Mouse (Mus musculus): ENCODE data around the gene Sfn.

Sfn gene

DNA sequence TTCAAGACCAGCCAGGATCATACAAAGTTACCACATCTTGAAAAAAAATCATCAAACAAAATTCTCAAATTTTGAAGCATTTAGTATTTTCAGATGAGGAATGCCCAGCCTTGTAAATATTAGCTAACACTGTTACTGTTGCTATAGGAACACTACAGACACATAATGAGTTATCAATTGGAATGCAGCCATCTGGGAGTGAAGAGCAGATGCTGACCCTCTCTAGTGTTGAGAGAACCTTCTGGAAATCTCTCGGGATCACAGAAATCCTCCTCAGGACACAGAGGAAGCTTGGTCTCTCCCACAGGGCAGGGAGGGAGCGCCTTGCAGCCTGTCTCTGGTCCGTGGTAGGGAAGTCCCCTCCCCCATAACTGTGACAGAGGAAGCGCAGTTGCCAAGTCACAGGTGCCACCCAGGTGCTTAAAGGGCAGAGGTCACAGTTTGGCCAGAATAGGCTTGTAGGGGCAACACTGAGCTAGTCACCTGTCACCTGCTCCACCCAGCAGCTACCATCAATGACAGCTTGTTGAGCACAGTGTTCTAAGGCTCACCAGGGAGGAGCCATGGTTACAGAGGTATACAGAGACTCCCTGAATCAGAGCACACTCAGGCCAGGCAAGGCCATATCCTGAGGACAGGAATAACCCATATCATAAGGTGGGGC, 17.6 kb upstream of the Sfn start:
- DNase-seq (ENCODE audit: low spot score in 2 of 2): no peak

DNA sequence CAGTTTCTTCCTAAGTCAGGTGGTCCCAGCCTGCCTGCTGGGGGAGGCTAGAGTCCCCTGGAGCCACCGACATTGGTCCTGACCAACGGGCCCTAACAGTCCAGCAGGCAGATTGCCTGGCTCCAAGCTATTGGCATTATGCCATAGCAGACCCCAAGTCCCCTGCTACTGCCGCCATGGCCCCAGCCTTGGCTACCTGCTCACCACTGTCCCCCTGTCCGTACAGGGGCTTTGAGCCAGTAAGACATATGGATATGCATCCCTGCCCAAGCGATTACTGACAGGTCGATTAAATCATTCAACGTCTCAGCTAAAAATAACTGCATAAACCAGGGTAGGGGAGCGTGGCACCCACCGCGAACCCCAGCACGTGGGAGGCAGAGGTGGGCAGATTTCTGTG, 16.0 kb upstream of the Sfn start:
- no peak for DNase-seq (ENCODE audit: low spot score in 2 of 2)

DNA sequence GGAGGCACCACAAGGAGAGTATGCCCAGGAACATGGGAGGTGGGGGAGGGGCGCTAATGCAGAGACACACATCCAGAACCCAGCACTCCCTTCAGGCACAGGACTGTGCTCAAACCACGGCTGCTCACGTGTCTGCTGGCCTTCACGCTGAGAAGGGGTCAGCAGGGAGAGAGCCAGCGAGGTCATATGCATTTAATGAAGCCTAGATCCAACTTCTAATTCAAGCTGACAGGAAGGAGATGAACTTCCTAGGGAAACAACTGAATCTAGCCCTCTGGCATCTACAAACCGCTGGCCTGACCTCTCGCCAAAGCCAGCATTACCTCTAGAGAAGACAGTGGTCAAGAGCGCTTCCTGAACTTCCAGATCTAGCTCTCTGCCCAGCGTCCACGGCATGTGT, 13.4 kb upstream of the Sfn start:
- DNase-seq (ENCODE audit: low spot score in 2 of 2): no peak

DNA sequence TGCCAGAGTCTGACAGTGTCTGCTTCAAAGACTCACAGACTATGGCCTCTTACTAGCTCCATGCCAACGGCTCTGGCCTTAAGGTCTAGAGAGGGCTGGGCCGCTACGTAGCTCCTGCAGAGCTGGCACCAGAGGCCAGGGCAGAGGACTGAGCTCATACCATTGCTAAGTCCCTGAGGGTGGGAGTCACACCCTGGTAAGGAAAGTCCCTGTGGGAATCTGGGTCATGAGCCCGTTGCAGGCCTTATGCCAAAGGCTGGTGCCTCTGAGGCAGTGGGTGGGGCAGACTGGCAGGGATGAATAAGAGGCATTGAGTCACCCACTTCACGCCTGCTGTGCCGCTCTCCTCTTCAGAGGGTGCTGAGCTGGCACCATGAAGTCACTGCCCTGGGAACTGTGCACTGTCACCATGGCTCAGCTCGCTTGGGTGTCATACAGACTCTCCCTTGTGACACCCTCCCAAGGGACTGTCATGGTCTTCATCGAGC, 12.3 kb upstream of the Sfn start:
- peak; percentile 77 to 82 for DNase-seq (ENCODE audit: low spot score in 2 of 2)

DNA sequence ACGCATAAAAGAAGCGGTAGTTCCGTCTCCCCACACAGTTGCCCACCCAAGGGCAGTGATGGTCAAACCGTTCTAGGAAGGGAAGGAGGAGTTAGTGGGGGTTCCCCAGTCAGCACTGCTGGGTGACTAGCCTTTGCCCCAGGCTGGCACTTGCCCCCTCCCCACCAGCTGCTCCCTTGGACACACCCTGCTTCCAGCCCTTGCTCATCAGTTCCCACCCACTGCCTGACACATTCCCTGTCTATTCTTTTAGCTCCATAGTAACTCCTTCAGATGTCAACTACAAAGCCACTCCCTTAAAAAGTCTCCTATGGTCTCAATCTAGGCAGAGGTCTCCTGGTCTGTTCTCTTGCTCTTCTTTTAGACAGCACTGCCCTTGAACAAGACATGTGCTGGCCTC, 11.9 kb upstream of the Sfn start:
- DNase-seq (ENCODE audit: low spot score in 2 of 2): no peak

DNA sequence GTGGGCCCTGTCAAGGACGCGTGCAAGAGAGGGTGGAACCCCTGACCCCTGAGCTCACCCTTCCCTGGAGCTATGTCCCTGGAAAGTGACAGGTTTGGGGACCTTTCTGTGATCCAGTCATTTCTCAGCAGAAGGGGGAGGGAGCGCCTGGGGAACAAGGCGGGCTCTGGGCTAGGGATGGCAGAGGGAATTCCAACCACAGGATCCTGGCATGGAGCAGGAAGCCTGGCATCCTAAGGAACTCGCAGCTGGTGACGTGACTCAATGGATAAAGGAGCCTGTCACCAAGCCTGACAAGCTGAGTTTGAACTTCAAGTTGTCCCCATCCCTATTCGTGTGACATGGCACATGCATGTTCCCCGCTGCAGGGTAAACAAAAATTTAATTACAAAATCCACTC, 11.1 kb upstream of the Sfn start:
- no peak for DNase-seq (ENCODE audit: low spot score in 2 of 2)

DNA sequence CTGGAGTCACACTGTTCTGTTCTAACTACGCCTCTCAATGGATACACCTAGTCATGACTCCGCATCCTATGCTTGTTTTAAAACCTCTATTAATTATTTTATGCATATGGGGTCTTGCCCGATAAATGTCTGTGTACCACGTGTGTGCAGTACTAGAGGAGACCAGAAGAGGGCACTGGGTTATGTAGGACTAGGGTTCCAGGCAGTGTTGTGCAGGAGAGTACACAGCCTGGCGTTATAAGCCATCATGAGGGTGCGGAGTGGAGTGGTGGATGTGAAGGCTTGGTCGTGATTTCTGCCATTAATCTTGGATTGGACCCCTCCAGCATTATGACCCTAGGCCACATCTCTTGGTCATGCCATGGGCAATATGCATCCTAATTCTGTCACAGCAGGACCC, 10.4 kb upstream of the Sfn start:
- no peak for DNase-seq (ENCODE audit: low spot score in 2 of 2)

DNA sequence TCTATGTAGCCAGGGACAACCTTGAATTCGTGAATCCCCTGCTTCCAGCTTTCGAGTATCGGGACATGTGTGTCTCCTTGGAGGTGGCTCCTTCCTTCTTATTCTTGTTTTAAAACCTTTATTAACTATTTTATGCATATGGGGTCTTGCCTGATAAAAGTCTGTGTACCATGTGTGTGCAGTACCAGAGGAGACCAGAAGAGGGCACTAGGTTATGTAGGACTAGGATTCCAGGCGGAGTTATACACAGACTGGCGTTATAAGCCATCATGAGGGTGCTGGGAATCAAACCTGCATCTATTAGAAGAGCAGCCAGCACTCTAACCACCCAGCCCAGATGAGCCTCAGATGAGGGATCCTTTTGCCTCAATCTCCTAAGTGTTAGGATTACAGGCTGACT, 9.8 kb upstream of the Sfn start:
- DNase-seq (ENCODE audit: low spot score in 2 of 2): no peak

DNA sequence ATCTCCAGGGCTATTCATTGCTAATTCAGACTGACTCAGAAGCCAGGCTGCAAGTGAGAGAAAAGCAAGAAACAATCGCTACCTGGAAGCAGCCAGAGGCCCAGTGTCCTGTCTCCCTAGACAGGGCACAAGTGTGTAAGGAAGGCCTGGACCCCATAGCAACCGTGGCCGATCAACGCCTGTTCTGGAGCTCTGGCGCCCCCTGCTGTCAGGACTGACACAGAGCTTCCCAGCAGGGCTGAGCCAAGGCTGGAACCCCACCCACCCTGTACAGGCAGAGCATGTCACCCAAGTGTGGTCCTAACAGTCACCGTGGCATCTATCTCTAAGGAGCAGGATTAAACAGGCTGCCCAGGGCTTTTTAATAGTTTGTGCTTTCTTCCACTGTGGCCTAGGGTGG, 7.8 kb upstream of the Sfn start:
- peak; percentile 76 to 78 for DNase-seq (ENCODE audit: low spot score in 2 of 2)

DNA sequence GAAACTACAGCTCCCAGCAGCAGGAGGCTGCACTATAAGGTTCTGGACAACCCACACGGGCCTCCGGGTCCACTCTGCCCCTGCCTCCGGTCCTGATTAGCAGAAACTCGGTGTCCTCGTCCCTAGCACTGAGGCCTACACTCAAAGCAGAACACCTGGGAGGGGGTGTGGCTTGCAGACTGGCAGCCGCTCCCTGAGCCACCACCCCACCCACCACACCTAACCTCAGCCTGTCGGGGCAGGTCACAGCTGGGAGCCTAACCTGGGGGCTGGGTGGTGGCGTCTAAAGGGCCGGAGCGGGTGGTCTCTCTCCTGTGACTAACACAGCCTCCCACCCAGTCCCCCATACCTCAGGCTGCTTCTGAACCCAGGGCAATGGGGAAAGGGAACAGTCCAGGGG, 5.3 kb upstream of the Sfn start:
- DNase-seq (ENCODE audit: low spot score in 2 of 2): no peak

DNA sequence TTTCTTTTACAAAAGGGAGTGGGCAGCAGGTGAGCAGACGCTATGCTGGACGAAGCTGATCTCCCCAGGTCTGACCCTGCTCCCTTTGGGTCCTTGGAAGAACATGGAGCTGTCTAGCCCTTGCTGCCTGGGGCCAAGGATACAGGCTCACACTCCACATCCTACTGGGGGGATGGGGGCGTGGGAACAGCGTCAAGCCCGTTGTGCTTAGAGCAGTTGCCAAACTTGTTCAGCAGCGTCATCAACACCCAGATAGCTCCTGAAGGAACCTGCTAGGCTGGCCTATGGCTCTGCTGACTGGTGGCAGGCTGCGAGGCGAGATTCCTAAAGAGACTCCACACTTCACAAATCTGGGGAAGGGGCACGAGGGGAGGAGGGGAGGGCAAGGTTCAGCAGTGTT, 3.4 kb upstream of the Sfn start:
- DNase-seq (ENCODE audit: low spot score in 2 of 2): no peak

DNA sequence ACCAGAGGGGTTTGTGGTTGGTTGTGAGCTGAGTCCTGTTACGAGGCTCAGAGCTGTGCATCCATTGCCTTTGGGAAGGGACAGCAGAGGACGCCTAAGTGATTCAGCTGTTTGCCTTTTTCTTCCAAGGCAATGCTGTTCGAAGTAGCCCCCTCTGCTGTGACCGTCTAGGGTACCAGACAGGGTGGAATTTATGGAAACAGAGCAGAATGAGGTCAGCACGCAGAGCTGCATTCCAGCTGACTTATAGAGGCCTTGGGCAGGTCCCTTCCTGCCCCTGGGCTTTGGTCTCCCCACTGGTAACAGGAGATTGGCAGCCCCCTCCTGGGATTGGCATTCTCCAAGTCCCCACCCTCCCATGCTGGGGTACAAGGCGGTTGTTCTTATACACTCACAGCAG, 2.9 kb upstream of the Sfn start:
- no peak for DNase-seq (ENCODE audit: low spot score in 2 of 2)

DNA sequence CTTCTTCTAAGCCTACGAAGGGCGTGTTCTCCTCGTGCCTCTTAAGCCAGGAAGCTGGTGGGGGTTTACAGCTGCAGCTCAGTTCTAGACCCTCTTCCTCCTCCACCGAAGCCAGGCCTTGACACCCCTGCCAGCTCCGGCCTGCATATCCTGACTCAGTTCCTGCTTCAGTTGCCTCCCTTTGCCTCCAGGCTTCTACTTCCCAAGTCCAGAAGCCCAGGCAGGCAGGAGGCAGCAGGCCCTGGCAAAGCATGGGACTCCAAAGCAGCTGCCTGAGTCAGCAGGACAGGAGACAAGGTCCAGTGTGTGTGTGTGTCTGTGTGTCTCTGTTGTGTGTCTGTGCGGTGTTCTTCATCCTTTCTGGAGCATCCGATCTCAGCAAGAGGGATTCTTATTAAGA, 2.2 kb upstream of the Sfn start:
- no peak for DNase-seq (ENCODE audit: low spot score in 2 of 2)

DNA sequence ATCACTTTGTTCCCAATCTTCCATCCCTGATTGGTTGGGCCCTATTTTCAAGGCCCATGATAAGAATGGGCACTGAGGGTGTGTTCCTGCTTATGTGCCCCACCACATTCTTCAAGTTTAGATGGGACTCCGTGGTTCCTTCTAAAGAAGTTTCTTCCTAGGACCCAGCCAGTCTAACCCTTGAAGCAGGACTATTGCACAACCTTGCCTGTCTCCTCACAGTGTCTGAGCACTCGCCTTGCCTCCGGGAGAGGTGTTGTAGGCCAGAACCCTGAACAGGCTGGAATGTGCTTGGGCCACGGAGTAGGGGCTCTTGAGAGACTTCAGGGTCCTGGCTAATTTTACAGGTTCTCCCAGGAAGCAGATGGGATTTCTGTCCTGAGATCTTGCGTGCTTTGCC, 1.1 kb upstream of the Sfn start:
- no peak for DNase-seq (ENCODE audit: low spot score in 2 of 2)

DNA sequence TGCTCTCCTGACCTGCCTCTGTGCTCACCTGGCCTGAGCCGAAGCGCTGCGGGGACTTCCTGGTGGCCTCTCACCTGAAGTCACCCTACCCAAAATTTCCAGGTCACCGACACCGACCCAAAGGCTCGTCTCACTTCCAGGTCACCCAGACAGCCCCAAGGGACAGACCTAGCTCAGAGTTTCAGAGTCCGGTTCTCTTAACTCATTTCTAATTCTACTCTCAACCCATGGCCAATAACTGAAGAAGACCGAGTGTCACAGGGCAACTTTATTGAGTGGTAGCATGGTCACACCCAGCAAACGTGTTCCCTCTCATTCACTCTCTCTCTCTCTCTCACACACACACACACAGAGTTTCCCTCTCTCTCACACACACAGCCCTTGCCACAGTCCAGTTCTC, 1.7 kb downstream of the Sfn start:
- no peak for DNase-seq (ENCODE audit: low spot score in 2 of 2)

DNA sequence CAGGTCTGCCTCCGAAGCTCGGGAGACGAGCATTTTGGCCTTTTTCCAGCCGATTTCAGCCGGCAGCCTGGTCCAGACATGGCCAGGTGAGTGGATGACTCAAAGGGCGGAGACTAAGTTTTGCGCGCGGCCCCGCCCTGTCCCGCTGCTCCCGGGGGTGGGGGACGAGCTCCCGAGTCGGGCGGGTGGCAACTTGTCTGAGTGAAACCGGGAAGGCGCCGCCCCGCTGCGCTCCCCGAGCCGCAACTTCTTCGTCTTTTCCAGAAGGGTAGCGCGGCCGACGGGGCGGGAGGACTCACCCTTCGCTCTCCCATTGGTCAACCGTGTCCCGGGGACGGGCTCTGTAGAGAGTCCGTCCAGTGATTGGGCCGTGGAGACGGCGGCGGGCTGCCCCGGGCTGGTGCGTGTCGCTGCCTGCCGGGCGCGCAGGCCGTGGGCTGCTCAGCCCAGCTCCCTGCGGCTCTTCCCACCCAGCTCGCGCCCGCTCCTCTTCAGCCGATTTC, 2.3 kb downstream of the Sfn start:
- DNase-seq (ENCODE audit: low spot score in 2 of 2): peak; percentile 80 to 81

DNA sequence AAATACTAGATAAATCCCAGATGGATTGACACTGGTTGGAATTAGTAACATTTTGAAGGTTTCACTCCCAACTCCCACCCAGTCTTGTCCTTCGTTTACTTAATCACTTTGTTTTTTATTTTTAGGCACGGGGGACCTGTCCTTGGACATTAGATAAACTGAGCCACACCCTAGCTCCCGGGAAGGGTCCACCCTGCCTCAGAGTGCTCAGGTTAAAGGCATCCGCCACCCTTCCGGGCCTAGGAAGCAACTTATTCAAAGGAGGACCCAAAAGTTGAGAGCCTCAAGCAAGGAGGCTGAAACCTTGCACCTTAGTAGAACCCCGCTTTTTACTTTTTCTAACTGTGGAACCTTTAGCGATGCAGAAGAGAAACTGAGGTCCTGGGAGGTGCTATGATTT, 2.9 kb downstream of the Sfn start:
- DNase-seq (ENCODE audit: low spot score in 2 of 2): no peak

DNA sequence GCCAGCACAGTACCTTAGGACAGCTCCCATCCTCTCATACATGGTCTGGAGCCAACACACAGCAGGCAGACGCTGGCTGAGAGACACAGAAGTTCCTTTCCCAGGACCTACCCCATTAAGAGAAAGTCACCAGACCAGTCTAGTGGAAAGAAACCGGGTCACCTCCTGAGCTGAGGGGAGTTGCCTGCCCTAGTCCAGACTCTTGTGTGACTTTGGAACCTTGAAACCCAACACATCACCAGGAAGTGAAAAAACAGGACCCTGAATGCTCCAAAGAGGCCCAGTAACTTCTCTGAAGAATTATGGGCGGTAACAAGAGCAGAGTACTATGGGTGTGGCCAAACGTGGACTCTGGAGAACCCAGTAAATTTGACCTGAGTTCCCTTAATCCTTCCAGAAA, 3.4 kb downstream of the Sfn start:
- DNase-seq (ENCODE audit: low spot score in 2 of 2): no peak

DNA sequence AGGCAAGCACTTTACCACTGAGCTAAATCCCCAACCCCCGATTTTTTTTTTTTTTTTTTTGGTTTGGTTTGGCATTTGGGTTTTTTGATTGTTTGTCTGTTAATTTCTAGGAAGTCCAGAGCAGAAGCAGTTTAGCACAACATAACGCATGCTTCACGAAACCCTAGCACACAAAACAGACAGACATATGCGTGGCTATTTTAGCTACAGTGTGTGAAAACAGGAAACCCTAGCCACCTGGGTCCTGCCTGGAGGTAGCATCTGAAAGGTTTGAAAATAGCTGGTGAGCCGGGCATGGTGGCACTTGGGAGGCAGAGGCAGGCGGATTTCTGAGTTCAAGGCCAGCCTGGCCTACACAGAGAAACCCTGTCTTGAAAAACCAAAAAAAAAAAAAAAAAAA, 5.9 kb downstream of the Sfn start:
- DNase-seq (ENCODE audit: low spot score in 2 of 2): no peak

DNA sequence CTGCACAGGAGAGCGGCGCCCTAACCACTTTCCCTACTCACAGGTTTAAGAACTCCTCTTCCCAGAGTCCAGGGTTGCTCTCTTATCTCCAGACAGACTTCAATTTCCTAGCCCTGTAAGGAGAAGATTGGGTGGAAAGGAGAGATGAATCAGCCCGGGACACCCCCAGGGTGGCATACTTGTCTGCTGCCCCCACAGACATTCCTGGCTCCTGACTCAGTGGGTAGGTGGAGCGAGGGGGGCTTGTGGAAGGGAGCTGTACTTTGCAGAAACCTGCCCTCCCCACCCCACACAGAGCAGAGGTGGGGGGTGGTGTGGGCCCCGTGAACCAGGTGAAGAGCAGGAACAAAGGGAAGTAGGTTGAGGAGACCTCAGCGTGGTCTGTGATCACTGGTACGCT, 6.4 kb downstream of the Sfn start:
- DNase-seq (ENCODE audit: low spot score in 2 of 2): peak; percentile 45 to 48

DNA sequence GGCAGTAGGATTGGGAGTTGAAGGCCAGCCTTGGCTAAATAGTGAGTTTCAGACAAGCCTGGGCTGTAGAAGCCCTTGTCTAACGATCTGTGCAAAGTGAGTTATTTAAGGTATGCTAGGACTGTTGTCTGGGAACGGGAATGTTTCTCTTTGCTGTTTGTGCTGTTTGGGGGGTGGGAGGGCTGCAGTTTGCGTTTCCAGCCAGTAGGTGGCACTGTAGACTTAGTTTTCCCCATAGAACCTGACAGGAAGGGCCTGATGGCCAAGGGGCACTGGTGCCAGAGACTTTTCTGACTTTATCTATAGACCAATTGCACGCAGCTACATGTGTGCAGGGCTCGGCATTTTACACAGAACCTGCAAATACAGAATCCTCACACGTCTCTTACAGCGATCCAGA, 9.4 kb downstream of the Sfn start:
- peak; percentile 67 to 74 for DNase-seq (ENCODE audit: low spot score in 2 of 2)

DNA sequence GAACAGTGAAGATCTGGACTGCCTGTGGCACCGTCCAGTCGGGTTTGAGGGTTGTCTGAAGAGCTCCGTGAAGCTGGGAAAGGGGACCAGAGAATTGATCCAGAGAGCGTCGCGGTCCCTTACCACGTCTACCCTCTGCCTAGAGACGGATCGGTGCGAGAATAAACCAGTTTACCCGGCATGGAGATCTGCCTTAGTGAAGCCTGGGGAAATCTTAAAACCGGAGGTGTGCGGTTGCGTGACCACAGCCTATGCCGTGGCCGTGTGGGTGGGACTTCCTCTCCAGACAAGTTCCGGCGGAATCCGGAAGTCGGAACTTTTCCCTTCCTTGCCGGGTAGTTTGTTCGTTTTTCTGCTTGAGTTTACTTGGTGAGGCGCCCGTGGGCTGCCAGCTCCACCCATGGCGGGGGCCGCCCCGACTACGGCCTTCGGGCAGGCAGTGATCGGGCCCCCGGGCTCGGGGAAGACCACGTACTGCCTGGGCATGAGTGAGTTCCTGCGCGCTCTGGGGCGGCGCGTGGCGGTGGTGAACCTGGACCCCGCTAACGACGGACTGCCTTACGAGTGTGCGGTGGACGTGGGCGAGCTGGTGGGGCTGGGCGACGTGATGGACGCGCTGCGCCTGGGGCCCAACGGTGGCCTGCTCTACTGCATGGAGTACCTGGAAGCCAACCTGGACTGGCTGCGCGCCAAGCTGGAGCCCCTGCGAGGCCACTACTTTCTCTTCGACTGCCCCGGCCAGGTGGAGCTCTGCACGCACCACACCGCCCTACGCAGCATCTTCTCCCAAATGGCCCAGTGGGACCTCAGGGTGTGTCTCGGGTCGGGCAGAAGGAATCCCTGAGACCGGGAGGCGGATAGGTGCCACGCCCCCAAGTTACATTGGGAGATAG, 17.7 kb downstream of the Sfn start, which contains the start of gene Gpn2:
TSS of gene Gpn2 (plus strand) at position 304 of the 893 bp plus-strand sequence.
- peak; percentile 86 to 87 for DNase-seq (ENCODE audit: low spot score in 2 of 2)

DNA sequence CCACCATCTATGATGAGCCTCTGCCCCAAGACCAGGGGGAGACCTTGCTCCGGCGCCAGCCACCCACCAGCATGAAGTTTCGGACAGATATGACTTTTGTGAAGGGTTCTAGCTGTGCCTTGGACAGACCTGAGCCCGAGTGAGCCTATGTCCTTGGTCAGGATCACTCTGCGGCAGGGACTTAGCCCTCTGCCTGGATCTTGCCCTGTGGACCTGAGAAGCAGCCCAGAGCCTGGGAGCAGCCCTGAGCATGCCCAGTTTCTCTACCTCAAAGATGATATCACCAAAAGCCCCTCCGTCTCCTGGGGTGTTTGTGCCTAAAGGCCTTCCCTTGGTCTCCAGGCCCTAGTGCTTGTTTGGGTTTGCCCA, 18.3 kb downstream of the Sfn start:
- no peak for DNase-seq (ENCODE audit: low spot score in 2 of 2)
